Mouse (Mus musculus) embryo, embryonic 11.5 days (tissue): ENCODE data around the gene Gab2.

Source experiments
- DNase-seq: peaks from one replicate; pipeline ENCODE4 v3.0.0-alpha.2; 2012; ENCODE audit warnings: low read depth, low spot score

Gene Gab2

GRCm38 (mm10) chr7:97345229-97345871 lies 264.0 kb downstream of the Gab2 start:
- no peak for DNase-seq

GRCm38 (mm10) chr7:97346111-97346821 lies 264.9 kb downstream of the Gab2 start:
- no peak for DNase-seq

DNA sequence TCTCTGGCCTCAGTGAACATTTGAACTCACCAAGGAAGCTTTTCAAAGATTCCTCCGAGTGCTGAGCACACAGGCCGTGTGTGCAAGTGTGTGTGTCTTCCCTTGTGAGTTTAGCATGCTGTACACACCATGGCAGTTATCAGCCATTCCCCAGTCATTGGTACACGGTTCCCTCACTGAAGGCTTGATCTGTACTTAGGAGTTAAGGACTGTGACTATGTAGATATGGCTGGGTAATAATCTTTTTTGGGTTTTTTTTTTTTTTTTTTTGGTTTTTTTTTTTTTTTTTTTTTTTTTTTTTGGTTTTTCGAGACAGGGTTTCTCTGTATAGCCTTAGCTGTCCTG lies 265.4 kb downstream of the Gab2 start:
- no peak for DNase-seq

DNA sequence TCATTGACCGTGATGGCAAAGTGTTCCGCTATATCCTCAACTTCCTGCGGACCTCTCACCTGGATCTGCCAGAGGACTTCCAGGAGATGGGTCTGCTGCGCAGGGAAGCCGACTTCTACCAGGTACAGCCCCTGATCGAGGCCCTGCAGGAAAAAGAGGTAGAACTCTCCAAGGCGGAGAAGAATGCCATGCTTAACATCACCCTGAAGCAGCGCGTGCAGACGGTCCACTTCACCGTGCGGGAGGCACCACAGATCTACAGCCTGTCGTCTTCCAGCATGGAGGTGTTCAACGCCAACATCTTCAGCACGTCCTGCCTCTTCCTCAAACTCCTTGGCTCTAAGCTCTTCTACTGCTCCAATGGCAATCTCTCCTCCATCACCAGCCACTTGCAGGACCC lies 266.1 kb downstream of the Gab2 start:
- no peak for DNase-seq

- DNase-seq, result no peak
Observed at GRCm38 (mm10) chr7:97348318-97348717, 266.9 kb downstream of the Gab2 start.

GRCm38 (mm10) chr7:97348836-97349235 lies 267.4 kb downstream of the Gab2 start:
- DNase-seq, result no peak

GRCm38 (mm10) chr7:97349438-97349837 lies 268.1 kb downstream of the Gab2 start:
- no peak for DNase-seq

GRCm38 (mm10) chr7:97350891-97351290 lies 269.5 kb downstream of the Gab2 start:
- DNase-seq, result no peak

- no peak for DNase-seq
Observed at GRCm38 (mm10) chr7:97351792-97352513, 270.6 kb downstream of the Gab2 start.

- no peak for DNase-seq
Observed at GRCm38 (mm10) chr7:97353356-97353755, 272.0 kb downstream of the Gab2 start.

GRCm38 (mm10) chr7:97355068-97355841 lies 273.9 kb downstream of the Gab2 start:
- no peak for DNase-seq

GRCm38 (mm10) chr7:97356253-97356652 lies 274.9 kb downstream of the Gab2 start:
- DNase-seq, result no peak

- DNase-seq, result no peak
Observed at GRCm38 (mm10) chr7:97356875-97357276, 275.5 kb downstream of the Gab2 start.

GRCm38 (mm10) chr7:97357840-97358239 lies 276.5 kb downstream of the Gab2 start:
- DNase-seq, result no peak

DNA sequence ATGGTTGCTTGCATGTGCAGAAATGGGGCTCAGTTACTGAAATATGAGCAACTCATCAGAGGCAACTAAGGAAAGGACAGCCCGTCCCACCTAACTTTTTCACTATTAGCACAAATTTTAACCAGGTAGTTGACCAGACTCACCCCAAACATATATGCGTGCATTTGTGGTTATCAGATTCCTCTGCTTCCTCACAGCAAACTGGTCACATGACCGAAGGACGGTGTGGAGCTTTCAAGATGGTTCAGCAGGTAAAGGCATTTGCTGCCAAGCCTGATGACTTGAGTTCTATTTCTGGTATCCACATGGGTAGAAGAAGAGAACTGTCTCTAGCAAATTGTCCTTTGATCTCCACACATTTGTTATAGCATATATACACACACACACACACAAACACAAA lies 277.0 kb downstream of the Gab2 start:
- no peak for DNase-seq
